ENCODE assay signal across 8 mouse cellular contexts in the genomic region with DNA sequence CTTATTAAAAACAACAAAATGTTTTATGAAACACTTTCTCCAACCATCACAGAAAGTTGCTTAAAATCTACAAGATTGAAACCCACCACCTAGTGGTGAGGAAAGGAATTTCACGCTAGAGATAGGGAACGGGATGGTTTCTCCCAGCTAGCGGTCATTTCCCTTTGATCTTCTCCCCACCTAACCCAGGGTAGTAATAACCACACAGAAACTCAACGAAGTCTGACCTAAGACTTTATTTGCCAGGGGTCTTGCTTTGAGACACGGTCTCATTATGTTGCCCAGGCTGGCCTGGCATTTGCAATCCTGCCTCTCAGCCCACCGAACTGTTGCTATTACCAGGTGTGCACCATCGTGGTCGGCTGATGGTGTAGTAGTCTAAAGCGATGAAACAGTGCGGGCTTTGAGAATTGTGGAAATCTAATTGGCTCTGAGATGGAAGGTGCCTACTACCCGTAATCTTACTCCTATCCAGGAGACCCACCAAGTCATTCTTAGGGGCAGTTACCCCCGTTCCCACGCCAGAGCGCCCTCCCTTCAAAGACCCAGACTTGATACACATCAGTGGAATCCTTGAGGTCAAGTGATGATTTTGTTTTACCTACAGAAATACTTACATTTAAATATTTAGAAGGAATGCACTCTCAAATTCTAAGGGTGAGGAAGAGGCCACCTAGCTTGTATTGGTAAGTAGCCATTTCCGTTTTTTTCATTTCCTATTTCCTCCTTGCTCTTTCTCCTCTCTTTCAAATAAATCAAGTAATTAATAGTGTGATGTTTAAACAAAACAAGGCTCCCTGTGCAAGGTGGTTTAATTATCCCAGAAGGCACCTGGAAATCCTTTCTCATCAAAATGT. TPM values are rescaled to one million over a fixed set of nuclear protein-coding genes. Genes with fewer than 3 reads are reported as not detected.
DNase-seq lines count a peak whose midpoint lies in the region; ATAC-seq and TF ChIP-seq lines count a peak whose summit lies in the region.

No protein-coding gene starts in this region.

- no peak for ATAC-seq in G1E (ENCODE audit: extremely low read depth, insufficient number of reproducible peaks, low FRiP score, poor library complexity, severe bottlenecking)
- ATAC-seq in liver, embryonic 14.5 days (ENCODE audit: insufficient read depth): no peak
- ATAC-seq in neural tube, embryonic 12.5 days (ENCODE audit: low FRiP score, low read depth): no peak

- H3K27ac ChIP-seq in kidney, adult 2 months (ENCODE audit: insufficient read depth, low read depth, low read length): no peak overlapping the region
- peak overlapping the region; percentile 95 for H3K27ac ChIP-seq in liver, embryonic 14.5 days
- no peak overlapping the region for H3K27ac ChIP-seq in neural tube, embryonic 12.5 days

- H3K9me3 ChIP-seq in G1E (replicated peaks): no peaks in the 10 kb centered on the region
- H3K9me3 ChIP-seq in liver, embryonic 14.5 days (ENCODE audit: control insufficient read depth, low read length): no peaks in the 10 kb centered on the region
- H3K9me3 ChIP-seq in neural tube, embryonic 12.5 days: no peaks in the 10 kb centered on the region

- H3K4me1 ChIP-seq in G1E (ENCODE audit: insufficient read depth, low read depth, low read length): peaks cover 35% of the 10 kb centered on the region
- H3K4me1 ChIP-seq in kidney, adult 2 months (ENCODE audit: control insufficient read depth, insufficient read depth, low read length): peaks cover 11% of the 10 kb centered on the region; the same call in 1 of the 2 replicates
- H3K4me1 ChIP-seq in liver, embryonic 14.5 days (replicated peaks; ENCODE audit: control insufficient read depth in 2 of 2, insufficient read depth in 2 of 2, low read length in 1 of 2): peaks cover 9 to 11% of the 10 kb centered on the region in 2 experiments
- H3K4me1 ChIP-seq in neural tube, embryonic 12.5 days: peaks cover 17% of the 10 kb centered on the region

- H3K36me3 ChIP-seq in G1E (replicated peaks): peaks cover 9% of the 10 kb centered on the region
- H3K36me3 ChIP-seq in kidney, adult 2 months (ENCODE audit: control insufficient read depth, insufficient read depth, low read length): no peaks in the 10 kb centered on the region
- H3K36me3 ChIP-seq in liver, embryonic 14.5 days (replicated peaks; ENCODE audit: control insufficient read depth, insufficient read depth, low read depth): no peaks in the 10 kb centered on the region
- no peaks in the 10 kb centered on the region for H3K36me3 ChIP-seq in neural tube, embryonic 12.5 days

- H3K9ac ChIP-seq in liver, embryonic 14.5 days (replicated peaks): peak overlapping the region; percentile 95
- no peak overlapping the region for H3K9ac ChIP-seq in neural tube, embryonic 12.5 days

- no peak for TF ChIP-seq EP300 in liver, embryonic 14.5 days (IDR thresholded peaks at IDR 0.05; ENCODE audit: low read depth)

- H3K27me3 ChIP-seq in G1E (ENCODE audit: insufficient read depth, low read length): peaks cover 13% of the 10 kb centered on the region
- H3K27me3 ChIP-seq in kidney, adult 2 months (replicated peaks; ENCODE audit: control insufficient read depth, insufficient read depth, low read length): no peaks in the 10 kb centered on the region
- H3K27me3 ChIP-seq in liver, embryonic 14.5 days (ENCODE audit: control insufficient read depth, insufficient read depth, low read length): no peaks in the 10 kb centered on the region
- no peaks in the 10 kb centered on the region for H3K27me3 ChIP-seq in neural tube, embryonic 12.5 days (replicated peaks)

- H3K4me3 ChIP-seq in G1E (ENCODE audit: low read depth, low read length): peak overlapping the region; percentile 91
- peak overlapping the region; percentile 45; the same call in 1 of the 2 replicates for H3K4me3 ChIP-seq in kidney, adult 2 months (ENCODE audit: insufficient read depth, low read depth, low read length)
- H3K4me3 ChIP-seq in liver, embryonic 14.5 days (ENCODE audit: insufficient read depth in 1 of 2, low read depth in 2 of 2, low read length in 2 of 2): peak overlapping the region; percentile 81 to 100
- no peak overlapping the region for H3K4me3 ChIP-seq in neural tube, embryonic 12.5 days

- TF ChIP-seq POLR2A in kidney, adult 2 months (IDR thresholded peaks at IDR 0.05; ENCODE audit: low read depth, low read length): no peak

- DNase-seq in 416B (ENCODE audit: low read depth) (peak; percentile 81), G1E (ENCODE audit: low spot score) (no peak)
- DNase-seq in cerebellum, postnatal 14 days: peak; percentile 64 to 71
- peak; percentile 38 for DNase-seq in heart, adult 8-10 months (ENCODE audit: low spot score)
- peak; percentile 66 for DNase-seq in kidney, adult 2 months
- DNase-seq in liver, embryonic 14.5 days (ENCODE audit: low read depth in 3 of 3, low spot score in 3 of 3): peak; percentile 59 to 71 (median 62)
- peak; percentile 43 for DNase-seq in thymus, postnatal 25 days

- peak overlapping the region; percentile 98 for H3K4me2 ChIP-seq in liver, embryonic 14.5 days (ENCODE audit: low read depth)
- H3K4me2 ChIP-seq in neural tube, embryonic 12.5 days (replicated peaks): peak overlapping the region; percentile 72

- TF ChIP-seq CTCF in G1E (IDR thresholded peaks at IDR 0.05; ENCODE audit: low read depth, low read length): peak; percentile 65
- TF ChIP-seq CTCF in kidney, adult 2 months (conservative IDR thresholded peaks at IDR 0.05; ENCODE audit: insufficient read depth, insufficient read length, low read depth, low read length): peak; percentile 49
- TF ChIP-seq CTCF in liver, embryonic 14.5 days (IDR thresholded peaks at IDR 0.05; ENCODE audit: low read depth): peak; percentile 84

- WGBS in kidney, adult 2 months: 4% methylated on average over 15 of the region's 15 CpGs
- WGBS in liver, embryonic 14.5 days (ENCODE audit: insufficient replicate concordance): 6% methylated on average over 15 of the region's 15 CpGs
- 14% methylated on average over 15 of the region's 15 CpGs for WGBS in neural tube, embryonic 12.5 days

RNA-seq across cellular contexts. Expression of gene Lcor, which starts 1.2 kb away (rescaled TPM):
- 26.5 and 44.5 TPM in 2 replicates for total RNA-seq in G1E (2014; fragmentation: Nextera tagmentation)
- total RNA-seq in G1E (2017): 14.0 and 16.0 TPM in 2 replicates
- polyA plus RNA-seq in G1E (2012): 1.9 and 2.9 TPM in 2 replicates
- 10 to 100 TPM in 3 of 4 experiments, 1 to 10 TPM in 1; 9.4 to 12.9 (median 11.5) TPM for total RNA-seq in heart, adult 8-10 months (2022)
- 2.7 and 3.2 TPM in 2 replicates for polyA plus RNA-seq in kidney, adult 2 months (2012; rRNA removed)
- 0.90 and 1.1 TPM in 2 replicates for polyA plus RNA-seq in liver, embryonic 14.5 days (2012; rRNA removed)
- polyA plus RNA-seq in liver, embryonic 14.5 days (2014; fragmentation: Nextera tagmentation; extraction: Ambion mirVana): 5.2 and 5.6 TPM in 2 replicates
- polyA plus RNA-seq in neural tube, embryonic 12.5 days (2016; fragmentation: Nextera tagmentation; extraction: Ambion mirVana): 36.3 and 36.6 TPM in 2 replicates
